Mouse (Mus musculus) cerebellum, postnatal 25 days (tissue): ENCODE measurements around the gene Bbs7.
"Not testable (repeated sequence)": the region's sequence is repeated elsewhere in the genome, so short reads cannot be mapped to it uniquely, and the experiment has no call there.

Source experiments
- DNase-seq, 2 experiments: peaks; one replicate each; pipeline ENCODE4 v3.0.0; 2021; ENCODE audit warnings: mixed read lengths in 2 of 2

The Bbs7 gene

DNA sequence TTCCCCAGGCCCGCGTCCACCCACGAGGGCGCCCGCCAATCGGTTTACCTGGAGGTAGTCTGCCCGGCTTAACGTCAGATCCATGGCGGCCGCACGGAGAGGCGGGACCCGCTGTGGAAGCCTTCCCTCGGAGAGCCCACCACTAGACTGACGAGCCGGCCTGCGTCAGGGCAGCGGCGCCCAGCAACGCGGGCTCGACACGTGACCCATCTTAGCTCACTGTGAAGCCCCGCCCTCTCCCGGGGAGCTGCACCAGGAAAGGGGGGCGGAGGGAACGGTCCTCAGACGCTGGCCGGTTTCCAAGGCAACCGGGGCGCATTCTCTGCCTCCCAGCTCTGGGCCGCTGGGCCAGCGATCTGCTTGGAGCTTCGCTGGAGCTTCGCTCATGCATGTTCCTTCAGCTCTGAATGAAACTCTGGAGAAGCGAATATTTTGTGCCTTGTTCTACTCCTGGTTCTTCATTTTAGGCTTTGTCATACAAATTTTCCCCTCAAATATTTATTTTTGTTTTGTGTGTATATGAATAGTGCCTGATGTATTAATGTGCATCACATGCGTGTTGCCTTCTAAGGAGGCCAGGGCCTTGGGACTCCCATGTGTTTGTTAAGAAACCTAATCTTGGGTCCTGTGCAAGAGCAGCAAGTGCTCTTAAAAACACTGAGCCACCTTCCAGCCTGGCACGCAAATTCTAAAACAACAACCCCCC, at the start of gene Bbs7:
Gene Bbs7 (minus strand): TSS at position 276 of the 706 bp plus-strand sequence.
- DNase-seq, result peak; percentile 90 to 97

DNA sequence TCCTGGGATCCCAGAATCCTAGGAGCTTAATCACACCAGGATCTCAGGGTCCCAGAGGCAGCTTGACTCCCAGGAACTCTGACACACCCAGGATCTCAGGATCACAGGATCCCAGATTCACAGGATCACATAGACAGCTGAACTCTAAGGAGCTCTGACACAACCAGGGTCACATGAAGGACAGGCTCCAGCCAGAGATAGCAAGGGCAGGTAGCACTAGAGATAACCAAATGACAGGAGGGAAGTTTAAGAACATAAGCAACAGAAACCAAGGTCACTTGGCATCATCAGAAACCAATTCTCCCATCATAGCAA, 31.9 kb upstream of the Bbs7 start:
- not testable (repeated sequence) for DNase-seq

DNA sequence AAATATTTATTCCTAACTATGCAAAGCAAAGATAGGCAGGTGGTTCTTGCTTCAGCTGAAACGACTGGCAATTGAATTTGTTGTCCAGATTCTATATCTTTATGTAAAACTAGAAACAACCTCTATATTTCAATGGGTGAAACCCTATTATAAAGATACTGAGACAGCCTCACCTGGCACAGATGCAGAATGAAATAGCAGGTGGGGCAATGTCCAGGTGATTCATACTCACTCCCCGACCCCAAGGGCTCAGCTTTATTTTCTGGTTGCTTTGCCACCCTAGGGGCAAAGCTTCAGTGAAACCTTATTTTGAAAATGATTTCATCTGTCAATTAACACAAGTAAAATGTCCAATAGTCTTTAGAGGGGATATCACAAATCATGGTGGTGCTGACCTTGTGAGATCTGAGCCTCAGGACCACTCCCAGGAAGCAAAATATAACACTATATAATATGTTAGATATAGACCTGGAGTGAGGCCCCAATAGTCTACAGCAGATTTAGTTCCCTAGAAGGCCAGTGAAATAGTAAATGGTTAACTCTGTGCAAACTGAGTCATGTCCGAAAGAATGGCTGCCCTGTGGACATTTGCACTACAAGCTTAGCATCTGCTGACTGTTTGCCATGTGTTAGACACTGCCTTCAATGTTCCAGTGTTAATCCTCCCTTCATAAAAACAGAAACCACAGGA, 31.4 kb upstream of the Bbs7 start:
- DNase-seq, result no peak

DNA sequence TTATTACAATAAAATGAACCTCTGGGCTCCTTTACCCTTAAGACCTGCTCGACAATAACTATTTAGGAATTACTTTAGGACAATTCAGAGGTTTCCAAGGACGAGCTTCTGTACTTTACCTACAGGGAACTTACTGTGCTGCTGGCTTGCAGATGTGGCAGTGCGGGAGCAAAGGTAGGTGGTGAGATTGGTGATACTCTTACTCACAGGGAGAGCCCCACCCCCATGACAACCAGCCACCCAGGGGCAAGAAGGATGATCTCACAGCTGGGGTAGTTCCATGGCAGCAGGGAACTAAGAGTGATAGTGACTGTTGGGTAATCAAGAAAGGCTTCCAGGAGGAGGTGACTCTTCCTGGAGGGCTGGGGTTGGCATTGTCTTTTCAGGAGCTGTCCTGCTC, 30.1 kb upstream of the Bbs7 start:
- DNase-seq, result no peak

DNA sequence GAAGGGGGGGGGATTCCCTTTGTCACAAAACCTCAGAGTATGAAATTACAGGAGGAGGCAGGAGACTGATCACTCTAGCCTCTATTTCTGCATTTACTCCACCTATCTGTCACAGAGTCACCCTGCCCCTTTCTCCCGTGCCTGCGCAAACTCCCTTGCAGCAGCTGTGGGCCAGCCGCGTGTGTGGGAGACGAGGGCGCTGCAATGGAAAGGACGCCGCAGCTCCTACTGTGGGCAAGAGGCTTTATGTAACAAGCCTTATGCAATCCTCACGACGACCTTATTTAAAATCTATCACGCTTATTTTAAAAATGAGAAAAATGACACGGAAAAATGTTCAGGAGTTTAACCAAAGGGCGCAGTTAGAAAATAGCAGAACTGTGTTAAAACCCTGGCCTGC, 29.5 kb upstream of the Bbs7 start:
- DNase-seq, result no peak

DNA sequence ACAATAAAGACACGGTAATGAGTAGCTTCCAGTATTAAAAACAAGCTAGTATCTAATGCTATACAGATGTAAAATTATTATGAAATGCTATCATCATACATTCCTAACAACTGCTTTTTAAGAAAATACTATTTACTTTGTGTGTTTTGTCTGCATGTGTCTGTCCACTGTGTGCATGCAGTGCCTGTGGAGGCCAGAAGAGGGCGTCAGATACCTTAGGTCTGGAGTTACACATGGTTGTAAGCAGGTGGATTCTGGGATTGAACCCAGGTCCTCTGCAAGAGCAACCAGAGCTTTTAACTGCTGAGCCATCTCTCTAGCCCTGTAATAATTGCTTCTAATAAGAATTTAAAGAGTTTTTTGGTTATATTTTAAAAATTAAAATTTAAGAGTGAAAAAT, 27.5 kb upstream of the Bbs7 start:
- DNase-seq, result no peak

DNA sequence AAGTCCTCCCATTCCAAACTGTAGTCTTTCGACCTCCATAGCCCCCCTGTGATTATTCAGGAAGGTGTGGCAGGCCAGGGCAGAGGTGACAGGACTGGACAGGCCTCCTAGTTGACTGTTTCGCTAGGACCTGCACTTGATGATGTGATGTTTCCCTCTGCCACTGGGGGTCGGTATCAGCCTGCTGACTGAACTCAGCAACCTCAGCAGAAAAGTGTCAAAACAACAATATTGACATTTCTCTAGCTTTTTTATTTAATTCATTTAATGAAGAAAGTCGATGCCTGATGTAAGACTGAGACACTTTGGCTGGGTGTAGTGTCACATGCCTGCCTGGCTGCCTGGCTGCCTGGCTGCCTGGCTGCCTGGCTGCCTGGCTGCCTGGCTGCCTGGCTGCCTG, 22.2 kb upstream of the Bbs7 start:
- peak; percentile 39 to 66 for DNase-seq

DNA sequence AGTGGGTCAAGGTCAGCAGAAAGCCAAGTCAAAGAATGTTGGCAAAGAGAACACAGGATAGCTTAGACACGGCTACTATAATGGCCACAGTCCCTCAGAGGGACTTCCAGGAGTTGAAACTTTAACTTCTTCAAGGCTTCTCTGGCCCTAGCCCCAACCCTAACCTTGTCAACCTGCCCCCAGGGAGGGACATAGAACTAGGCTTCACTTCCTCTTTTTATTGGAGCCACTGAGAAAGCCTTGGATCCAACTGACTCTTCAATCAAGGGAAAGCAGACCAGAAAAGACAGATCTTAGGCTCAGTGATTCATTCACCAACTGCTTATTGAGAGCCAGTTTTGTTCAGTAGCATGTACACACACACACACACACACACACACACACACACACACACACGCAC, 13.5 kb upstream of the Bbs7 start:
- DNase-seq, result no peak

DNA sequence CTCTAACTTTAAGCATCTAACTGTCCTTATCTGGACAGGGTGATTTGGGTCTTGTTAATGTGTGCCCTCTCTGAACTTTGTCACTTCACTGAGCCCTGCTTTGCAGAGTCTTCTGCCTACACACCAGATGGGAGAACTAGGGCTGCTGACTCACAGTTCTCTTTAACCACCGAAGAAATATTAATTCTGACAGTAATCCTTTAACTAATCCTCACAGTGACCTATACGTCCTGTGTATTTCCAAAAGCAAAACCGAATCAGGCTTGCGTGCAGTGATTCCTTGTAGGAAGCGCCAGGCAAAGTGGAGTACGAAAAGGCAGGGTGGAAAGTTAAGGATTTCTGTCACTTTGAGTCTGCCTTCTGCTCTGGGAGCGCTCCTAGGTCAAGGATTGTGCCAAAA, 4.9 kb upstream of the Bbs7 start:
- no peak for DNase-seq

DNA sequence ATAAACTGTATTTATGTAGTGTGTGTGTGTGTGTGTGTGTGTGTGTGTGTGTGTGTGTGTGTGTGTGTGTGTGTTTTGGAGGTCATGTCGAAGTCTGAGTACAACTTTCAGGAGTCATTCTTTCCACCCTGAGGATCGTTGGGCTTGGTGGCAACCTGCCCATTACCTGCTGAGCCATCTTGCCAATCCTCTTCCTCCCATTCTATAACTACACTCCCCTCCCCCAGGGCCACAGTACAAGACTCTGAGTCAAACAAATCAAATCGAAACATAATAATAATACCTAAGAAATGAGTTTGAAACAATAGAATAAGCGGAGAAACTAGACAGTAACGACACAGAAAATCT, 605 bp upstream of the Bbs7 start:
- peak; percentile 43 to 61 for DNase-seq

DNA sequence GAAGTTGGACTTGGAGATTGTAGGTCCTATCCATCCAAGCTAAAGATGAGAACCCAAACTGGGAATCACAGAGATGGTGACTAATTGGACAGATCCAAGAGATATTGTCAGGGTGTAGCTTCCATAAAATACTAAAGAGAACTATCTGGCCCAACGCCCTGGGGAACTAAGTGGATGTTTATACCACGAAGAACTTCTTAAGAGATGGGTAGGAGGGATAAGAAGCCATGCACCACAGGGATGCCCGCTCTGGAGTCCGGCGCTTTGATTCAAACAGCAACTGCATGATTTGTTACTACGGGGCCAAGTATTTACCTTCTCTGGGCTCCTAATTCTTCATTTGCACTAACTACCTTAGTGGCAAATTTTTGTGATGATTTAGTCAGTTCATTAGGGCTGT, 590 bp downstream of the Bbs7 start:
- peak in 1 of 2 experiments; percentile 25 for DNase-seq

DNA sequence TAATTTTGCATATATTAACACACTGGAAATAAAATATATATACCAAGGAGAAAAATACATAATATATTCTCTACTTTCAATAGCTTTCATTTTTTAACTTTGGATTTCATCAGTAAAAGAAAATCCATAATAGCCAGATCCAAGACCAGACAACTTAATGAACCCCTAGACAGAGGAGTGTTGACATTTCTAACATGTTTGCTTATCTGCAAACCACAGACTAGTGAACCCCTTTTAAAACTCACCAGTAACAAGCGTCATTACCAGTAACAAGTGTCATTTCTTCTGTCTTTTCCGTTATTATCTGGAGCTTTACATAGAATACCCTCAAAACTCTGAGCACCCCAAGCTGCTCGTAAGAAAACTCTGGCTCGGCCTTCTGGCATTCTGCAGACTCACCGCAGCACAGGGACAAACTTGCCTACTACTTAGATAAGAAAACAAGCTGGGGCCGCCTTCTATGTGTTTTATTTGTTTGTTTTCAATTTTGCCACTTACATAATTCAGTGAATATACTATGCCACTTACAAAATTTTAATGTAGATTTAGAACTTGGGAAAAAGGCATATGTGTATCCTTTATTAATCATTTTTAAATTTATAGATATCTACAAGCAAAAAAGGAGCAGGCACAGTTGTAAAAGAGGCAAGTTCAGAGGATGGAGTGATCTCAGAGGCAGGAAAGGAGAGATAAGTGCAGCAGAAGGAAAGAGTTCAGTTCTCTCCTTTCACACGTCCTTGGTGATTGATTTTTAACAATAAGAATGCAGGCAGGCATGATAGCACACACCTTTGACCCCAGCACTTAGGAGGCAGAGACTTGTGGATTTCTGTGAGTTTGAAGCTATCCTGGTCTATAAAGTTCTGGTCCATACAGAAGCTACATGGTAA, 7.1 kb downstream of the Bbs7 start:
- no peak for DNase-seq

DNA sequence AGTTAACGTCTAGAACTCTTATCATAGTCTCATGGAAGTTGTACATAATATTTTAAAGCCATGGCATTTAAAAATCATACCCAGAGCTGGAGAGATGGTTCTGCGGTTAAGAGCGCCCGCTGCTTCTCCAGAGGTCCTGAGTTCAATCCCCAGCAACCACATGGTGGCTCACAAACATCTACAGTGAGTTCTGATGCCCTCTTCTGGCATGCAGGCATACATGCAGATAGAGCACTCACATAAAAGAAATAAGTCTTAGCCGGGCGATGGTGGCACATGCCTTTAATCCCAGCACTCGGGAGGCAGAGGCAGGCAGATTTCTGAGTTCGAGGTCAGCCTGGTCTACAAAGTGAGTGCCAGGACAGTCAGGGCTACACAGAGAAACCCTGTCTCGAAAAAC, 13.5 kb downstream of the Bbs7 start:
- DNase-seq, result not testable (repeated sequence)

DNA sequence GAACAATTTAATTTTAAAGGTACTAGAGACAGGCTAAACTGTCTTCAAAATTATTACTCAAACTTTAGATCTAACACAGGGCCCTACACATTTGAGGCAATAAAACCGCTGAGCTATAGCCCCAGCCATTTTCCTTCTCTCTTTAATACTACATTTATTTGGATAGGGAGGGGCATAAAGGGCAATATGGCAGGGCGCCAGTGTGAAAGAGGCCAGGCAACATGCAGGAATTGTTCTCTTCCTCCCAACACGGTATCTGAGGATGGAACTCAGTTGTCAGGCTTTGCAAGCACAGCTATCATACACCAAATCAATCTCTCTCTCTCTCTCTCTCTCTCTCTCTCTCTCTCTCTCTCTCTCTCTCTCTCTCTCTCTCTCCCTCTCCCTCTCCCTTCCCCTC, 14.5 kb downstream of the Bbs7 start:
- no peak for DNase-seq

DNA sequence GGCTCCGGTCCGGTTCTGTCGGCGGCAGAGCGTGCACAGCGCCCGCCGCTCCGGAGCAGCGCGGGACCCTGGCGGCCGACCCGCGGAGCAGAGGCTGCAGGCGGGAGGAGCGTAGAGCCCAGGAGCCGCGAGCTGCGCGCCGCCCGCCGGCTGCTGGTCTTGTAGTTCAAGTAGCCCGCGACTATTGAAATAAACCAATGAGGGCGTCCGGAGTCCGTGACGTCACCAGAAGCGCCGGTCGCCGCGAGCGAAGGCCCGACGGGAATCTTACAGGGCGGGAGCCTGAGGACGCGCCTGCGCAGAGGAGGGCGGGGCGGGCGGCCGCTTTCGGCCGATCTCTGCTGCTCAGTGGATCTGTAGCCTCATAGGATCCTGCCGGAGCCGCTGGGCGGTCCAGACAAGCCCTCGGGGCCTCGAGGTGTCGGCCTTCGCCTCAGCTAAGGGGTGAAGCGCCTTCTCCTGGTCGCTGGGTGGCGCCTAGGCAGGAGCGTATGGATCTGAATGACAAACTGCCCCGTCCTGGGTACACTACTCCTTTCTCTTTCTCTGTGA, 41.4 kb downstream of the Bbs7 start, which contains the start of gene Ccna2:
Gene Ccna2 (minus strand): TSS at position 324 of the 552 bp plus-strand sequence.
- DNase-seq, result peak; percentile 97 to 99

DNA sequence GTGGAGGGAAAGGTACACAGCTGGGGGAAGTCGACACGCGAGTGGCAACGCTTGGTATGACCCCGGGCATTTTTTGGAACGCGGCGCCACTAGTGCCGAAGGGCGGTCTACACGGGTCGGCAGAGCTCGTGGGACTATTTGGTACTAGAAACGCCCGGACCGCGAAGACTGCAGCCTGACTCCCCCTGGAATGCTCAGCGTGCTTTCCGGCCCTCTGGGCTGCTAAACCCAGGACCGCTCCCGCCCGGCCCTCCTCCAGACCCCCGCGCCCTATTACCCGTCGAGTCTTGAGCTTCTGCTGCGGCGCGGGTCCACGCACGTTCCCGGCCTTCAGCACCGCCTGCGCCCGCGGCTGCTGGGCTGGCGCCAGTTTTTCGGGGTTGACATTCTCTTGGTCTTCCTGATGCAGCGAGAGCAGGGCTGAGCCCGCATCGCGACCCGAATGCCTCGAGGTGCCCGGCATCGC, 41.9 kb downstream of the Bbs7 start:
- DNase-seq, result no peak

DNA sequence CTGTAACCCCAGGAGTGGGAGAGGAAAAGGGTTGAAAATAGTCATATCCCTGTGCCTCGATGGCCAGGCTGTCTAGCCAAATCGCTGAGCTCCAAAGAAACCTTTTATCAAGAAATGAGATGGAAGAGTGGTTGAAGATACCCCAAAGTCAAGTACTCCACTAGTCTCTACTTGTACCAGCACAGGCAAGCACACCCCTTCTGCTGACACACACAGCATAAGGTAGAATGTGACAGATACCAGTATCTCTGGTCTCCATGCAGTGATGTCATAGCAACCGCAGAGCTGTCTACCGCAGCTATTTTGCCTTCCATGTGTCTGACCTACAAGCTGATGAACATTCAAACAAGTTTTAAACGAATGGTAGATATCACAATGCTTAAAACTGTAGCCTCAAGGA, 43.4 kb downstream of the Bbs7 start:
- no peak for DNase-seq

DNA sequence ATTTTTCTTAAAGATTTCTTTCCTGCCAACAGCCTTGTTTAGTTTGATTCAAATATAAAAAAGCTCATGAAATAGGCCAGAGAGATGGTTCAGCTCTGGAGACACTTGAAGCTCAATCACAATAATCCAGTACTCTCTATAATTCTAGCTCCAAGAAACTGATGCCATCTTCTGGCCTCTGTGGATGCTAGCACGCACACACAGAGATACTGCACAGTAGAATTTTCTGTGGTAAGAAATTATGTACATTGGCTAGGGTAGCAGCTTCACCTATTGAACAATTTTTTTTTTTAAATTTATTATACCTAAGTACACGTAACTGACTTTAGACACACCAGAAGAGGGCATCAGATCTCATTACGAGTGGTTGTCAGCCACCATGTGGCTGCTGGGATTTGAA, 49.6 kb downstream of the Bbs7 start:
- DNase-seq, result no peak

DNA sequence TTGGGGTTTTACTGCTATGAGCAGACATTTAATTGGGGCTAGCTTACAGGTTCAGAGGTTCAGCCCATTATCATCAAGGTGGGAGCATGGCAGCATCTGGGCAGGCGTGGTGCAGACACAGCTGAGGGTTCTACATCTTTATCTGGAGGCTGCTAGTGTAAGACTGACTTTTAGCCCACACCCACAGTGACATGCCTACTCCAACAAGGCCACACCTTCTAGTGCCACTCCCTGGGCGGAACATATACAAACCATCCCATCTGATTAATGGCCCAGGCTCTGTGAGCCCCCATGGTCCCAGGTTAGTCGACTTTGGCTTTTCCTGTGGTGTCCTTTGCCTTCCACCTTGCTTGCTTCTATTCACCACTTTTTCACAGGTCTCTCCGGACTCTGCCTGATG, 53.7 kb downstream of the Bbs7 start:
- no peak for DNase-seq

DNA sequence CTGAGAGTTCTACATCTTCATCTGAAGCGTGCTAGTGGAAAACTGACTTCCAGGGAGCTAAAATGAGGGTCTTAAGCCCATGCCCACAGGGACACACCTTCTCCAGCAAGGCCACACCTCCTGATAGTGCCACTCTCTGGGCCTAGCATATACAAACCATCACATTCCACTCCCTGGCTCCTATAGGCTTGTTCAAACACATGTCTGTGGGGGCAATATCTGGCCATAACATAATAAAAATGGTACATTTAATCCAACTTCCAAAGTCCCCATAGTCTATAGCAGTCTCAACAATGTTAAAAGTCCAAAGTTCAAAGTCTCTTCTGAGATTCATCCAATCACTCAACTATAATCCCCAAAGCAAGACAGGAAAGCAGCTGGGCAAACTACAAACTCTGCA, 55.7 kb downstream of the Bbs7 start:
- DNase-seq, result no peak

DNA sequence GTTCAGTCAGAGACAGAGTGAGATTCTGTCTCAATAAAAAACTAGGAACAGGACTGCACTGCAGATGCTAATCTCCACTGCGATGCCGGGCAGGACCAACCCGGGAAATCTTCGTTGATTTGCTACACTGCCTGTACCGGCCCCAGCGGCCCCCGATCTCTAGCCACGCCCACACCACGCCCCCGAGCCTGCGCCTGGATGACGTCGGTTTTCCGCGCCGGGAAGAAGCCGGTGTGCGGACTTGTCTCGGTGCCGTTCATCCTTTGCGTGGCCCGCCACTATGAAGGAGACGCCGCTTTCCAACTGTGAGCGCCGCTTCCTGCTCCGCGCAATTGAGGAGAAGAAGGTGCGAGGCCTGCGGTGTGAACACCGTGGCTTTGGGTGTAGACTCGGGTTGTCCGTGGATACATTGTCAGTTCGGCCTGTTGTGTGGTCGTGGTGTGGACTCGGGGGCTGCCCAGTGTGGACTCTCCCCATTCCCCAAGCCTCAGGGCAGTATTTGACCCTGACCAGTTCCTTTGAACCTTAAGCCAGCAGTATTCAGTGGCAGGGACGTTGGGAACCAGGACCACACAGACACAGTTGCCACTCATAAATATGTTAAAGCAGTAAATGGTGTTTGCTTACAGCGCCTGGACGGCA, 60.8 kb downstream of the Bbs7 start, which contains the start of gene Exosc9:
Gene Exosc9 (plus strand): TSS at position 201 of the 642 bp plus-strand sequence.
- DNase-seq, result peak; percentile 97 to 98

DNA sequence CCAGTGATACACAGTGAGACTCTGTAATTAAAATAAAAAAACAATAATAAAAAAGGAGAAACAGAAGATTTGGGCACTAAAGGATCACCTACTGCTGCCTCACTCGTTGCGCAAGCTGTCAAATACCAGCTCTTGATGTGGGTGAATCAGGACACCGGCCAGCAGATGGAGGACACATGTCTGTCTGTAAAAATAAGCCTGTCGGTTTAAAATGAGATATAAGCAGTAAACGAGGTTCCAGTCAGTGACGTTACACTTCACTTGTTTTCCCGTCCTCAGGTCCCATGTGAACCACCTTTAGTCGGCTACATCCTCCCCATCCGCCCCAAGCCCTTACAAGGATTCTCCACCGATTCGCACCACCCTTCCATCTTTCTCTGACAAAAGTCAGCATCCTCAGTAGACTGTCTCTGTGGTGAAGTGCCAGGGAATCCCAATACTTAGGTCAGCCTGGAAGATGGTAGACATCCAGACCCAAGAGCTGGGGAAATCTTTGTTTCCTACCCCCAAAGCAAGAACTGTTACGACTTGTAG, 61.4 kb downstream of the Bbs7 start:
- peak in 1 of 2 experiments; percentile 41 for DNase-seq
